ENCODE assay signal across 8 mouse cellular contexts in the genomic region with DNA sequence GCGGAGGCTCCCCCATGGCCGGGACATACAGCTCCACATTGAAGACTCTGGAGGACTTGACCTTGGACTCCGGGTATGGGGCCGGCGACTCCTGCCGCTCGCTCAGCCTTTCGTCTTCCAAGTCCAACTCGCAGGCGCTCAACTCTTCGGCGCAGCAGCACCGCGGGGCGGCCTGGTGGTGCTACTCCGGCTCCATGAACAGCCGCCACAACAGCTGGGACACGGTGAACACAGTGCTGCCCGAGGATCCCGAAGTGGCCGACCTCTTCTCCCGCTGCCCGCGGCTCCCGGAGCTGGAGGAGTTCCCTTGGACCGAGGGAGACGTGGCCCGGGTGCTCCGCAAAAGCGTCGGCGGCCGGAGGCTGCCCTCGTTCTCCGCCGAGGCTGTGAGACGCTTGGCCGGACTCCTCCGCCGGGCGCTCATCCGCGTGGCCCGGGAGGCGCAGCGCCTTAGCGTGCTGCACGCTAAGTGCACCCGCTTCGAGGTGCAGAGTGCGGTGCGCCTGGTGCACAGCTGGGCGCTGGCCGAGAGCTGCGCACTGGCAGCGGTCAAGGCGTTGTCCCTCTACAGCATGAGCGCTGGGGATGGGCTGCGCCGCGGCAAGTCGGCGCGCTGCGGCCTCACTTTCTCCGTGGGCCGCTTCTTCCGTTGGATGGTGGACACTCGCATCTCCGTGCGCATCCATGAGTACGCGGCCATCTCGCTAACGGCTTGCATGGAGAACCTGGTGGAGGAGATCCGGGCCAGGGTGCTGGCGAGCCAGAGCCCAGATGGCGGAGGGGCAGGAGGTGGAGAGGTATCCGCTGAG. TPM values are rescaled to one million over a fixed set of nuclear protein-coding genes. Genes with fewer than 3 reads are reported as not detected.
DNase-seq lines count a peak whose midpoint lies in the region; ATAC-seq lines count a peak whose summit lies in the region.

No protein-coding gene starts in this region.

- H3K4me2 ChIP-seq in embryonic facial prominence, embryonic 13.5 days, result peak overlapping the region; percentile 91
- peak overlapping the region; percentile 90 for H3K4me2 ChIP-seq in heart, embryonic 11.5 days
- H3K4me2 ChIP-seq in kidney, embryonic 14.5 days (replicated peaks; ENCODE audit: low read depth, low read length), result peak overlapping the region; percentile 98
- peak overlapping the region; percentile 97 for H3K4me2 ChIP-seq in liver, embryonic 12.5 days
- H3K4me2 ChIP-seq in stomach, embryonic 16.5 days (ENCODE audit: low read depth, low read length), result peak overlapping the region; percentile 94

- no peaks in the 10 kb centered on the region for H3K36me3 ChIP-seq in embryonic facial prominence, embryonic 13.5 days
- H3K36me3 ChIP-seq in heart, embryonic 11.5 days (ENCODE audit: control insufficient read depth, insufficient read depth, low read length), result no peaks in the 10 kb centered on the region
- H3K36me3 ChIP-seq in kidney, embryonic 14.5 days (ENCODE audit: control insufficient read depth, insufficient read depth, low read length), result no peaks in the 10 kb centered on the region
- H3K36me3 ChIP-seq in liver, embryonic 12.5 days, result no peaks in the 10 kb centered on the region
- no peaks in the 10 kb centered on the region for H3K36me3 ChIP-seq in stomach, embryonic 16.5 days (ENCODE audit: control insufficient read depth, insufficient read depth, low read length)

- H3K27me3 ChIP-seq in embryonic facial prominence, embryonic 13.5 days, result peaks cover 16% of the 10 kb centered on the region; the same call in 1 of the 2 replicates
- no peaks in the 10 kb centered on the region for H3K27me3 ChIP-seq in heart, embryonic 11.5 days (ENCODE audit: control insufficient read depth, insufficient read depth, low read length)
- H3K27me3 ChIP-seq in kidney, embryonic 14.5 days (ENCODE audit: control insufficient read depth, insufficient read depth, low read length), result peaks cover 4% of the 10 kb centered on the region; the same call in 1 of the 2 replicates
- peaks cover 79% of the 10 kb centered on the region for H3K27me3 ChIP-seq in liver, embryonic 12.5 days (replicated peaks)
- no peaks in the 10 kb centered on the region for H3K27me3 ChIP-seq in stomach, embryonic 16.5 days (ENCODE audit: control insufficient read depth, insufficient read depth, low read length)

- peak; percentile 71 for DNase-seq in 3134 (ENCODE audit: extremely low read depth, insufficient read length, low spot score)
- DNase-seq in adrenal gland, postnatal 10 days, result peak; percentile 73
- DNase-seq in naive thymus-derived CD4-positive, alpha-beta T cell, adult 2 months (ENCODE audit: low read depth), result peak; percentile 62

- H3K4me3 ChIP-seq in embryonic facial prominence, embryonic 13.5 days, result peak overlapping the region; percentile 82
- H3K4me3 ChIP-seq in heart, embryonic 11.5 days (ENCODE audit: low read depth, low read length), result peak overlapping the region; percentile 89
- H3K4me3 ChIP-seq in kidney, embryonic 14.5 days (ENCODE audit: low read length), result peak overlapping the region; percentile 69
- H3K4me3 ChIP-seq in liver, embryonic 12.5 days, result peak overlapping the region; percentile 66
- H3K4me3 ChIP-seq in stomach, embryonic 16.5 days (replicated peaks; ENCODE audit: low read length), result peak overlapping the region; percentile 65

- under 1% methylated on average over 78 of the region's 79 CpGs for WGBS in embryonic facial prominence, embryonic 13.5 days
- WGBS in heart, embryonic 11.5 days (ENCODE audit: insufficient replicate concordance), result under 1% methylated on average over 77 of the region's 79 CpGs
- under 1% methylated on average over 71 of the region's 79 CpGs for WGBS in kidney, embryonic 14.5 days
- WGBS in liver, embryonic 12.5 days (ENCODE audit: insufficient replicate concordance), result 2% methylated on average over 79 of the region's 79 CpGs
- under 1% methylated on average over 79 of the region's 79 CpGs for WGBS in stomach, embryonic 16.5 days

- peak; percentile 21 for ATAC-seq in embryonic facial prominence, embryonic 13.5 days (ENCODE audit: insufficient number of reproducible peaks, insufficient read depth, low FRiP score, low TSS enrichment, low read depth)
- ATAC-seq in heart, embryonic 11.5 days (replicated peaks; ENCODE audit: insufficient number of reproducible peaks, low FRiP score, low TSS enrichment), result peak; percentile 14; the same call in 1 of the 2 replicates
- peak; percentile 44 for ATAC-seq in kidney, embryonic 14.5 days (ENCODE audit: low FRiP score, low TSS enrichment)
- no peak; the same call in none of the 2 replicates for ATAC-seq in liver, embryonic 12.5 days
- peak; percentile 39; the same call in 1 of the 2 replicates for ATAC-seq in stomach, embryonic 16.5 days (ENCODE audit: insufficient read depth, low FRiP score)

- peak overlapping the region; percentile 87 for H3K9ac ChIP-seq in embryonic facial prominence, embryonic 13.5 days
- peak overlapping the region; percentile 91 for H3K9ac ChIP-seq in heart, embryonic 11.5 days (ENCODE audit: low read depth, low read length)
- peak overlapping the region; percentile 75 for H3K9ac ChIP-seq in kidney, embryonic 14.5 days (ENCODE audit: low read depth, low read length)
- H3K9ac ChIP-seq in liver, embryonic 12.5 days, result peak overlapping the region; percentile 71
- peak overlapping the region; percentile 73 for H3K9ac ChIP-seq in stomach, embryonic 16.5 days (ENCODE audit: low read length)

- H3K27ac ChIP-seq in embryonic facial prominence, embryonic 13.5 days, result peak overlapping the region; percentile 93
- H3K27ac ChIP-seq in heart, embryonic 11.5 days (ENCODE audit: low read depth, low read length), result peak overlapping the region; percentile 90
- H3K27ac ChIP-seq in kidney, embryonic 14.5 days (ENCODE audit: low read depth, low read length), result peak overlapping the region; percentile 80
- H3K27ac ChIP-seq in liver, embryonic 12.5 days, result peak overlapping the region; percentile 82
- peak overlapping the region; percentile 87 for H3K27ac ChIP-seq in stomach, embryonic 16.5 days (ENCODE audit: low read length)

- no peaks in the 10 kb centered on the region for H3K9me3 ChIP-seq in embryonic facial prominence, embryonic 13.5 days
- no peaks in the 10 kb centered on the region for H3K9me3 ChIP-seq in heart, embryonic 11.5 days (replicated peaks; ENCODE audit: control insufficient read depth, low read length)
- H3K9me3 ChIP-seq in kidney, embryonic 14.5 days (ENCODE audit: control insufficient read depth, low read length), result no peaks in the 10 kb centered on the region
- H3K9me3 ChIP-seq in liver, embryonic 12.5 days (replicated peaks), result no peaks in the 10 kb centered on the region
- H3K9me3 ChIP-seq in stomach, embryonic 16.5 days (replicated peaks; ENCODE audit: control insufficient read depth, low read length), result no peaks in the 10 kb centered on the region

- peaks cover 55% of the 10 kb centered on the region for H3K4me1 ChIP-seq in embryonic facial prominence, embryonic 13.5 days
- peaks cover 25% of the 10 kb centered on the region for H3K4me1 ChIP-seq in heart, embryonic 11.5 days (ENCODE audit: control insufficient read depth, insufficient read depth, low read length)
- H3K4me1 ChIP-seq in kidney, embryonic 14.5 days (ENCODE audit: control insufficient read depth, insufficient read depth, low read length), result peaks cover 32% of the 10 kb centered on the region
- peaks cover 57% of the 10 kb centered on the region for H3K4me1 ChIP-seq in liver, embryonic 12.5 days
- peaks cover 18% of the 10 kb centered on the region for H3K4me1 ChIP-seq in stomach, embryonic 16.5 days (ENCODE audit: control insufficient read depth, insufficient read depth, low read length)

RNA-seq across cellular contexts. Expression of a gene that starts 0.8 kb away (rescaled TPM):
- 10 to 100 TPM; 10.7 to 12.3 TPM for total RNA-seq in adrenal gland, postnatal 10 days (2021)
- 17.4 and 19.7 TPM in 2 replicates for polyA plus RNA-seq in embryonic facial prominence, embryonic 13.5 days (2015; fragmentation: Nextera tagmentation; extraction: Ambion mirVana)
- 15.6 and 20.6 TPM in 2 replicates for polyA plus RNA-seq in heart, embryonic 11.5 days (2014; fragmentation: Nextera tagmentation; extraction: Ambion mirVana)
- polyA plus RNA-seq in kidney, embryonic 14.5 days (2014; fragmentation: Nextera tagmentation; extraction: Ambion mirVana), result 4.9 and 7.6 TPM in 2 replicates
- 4.1 and 4.5 TPM in 2 replicates for polyA plus RNA-seq in liver, embryonic 12.5 days (2016; fragmentation: Nextera tagmentation; extraction: Ambion mirVana)
- polyA plus RNA-seq in stomach, embryonic 16.5 days (2015; fragmentation: Nextera tagmentation; extraction: Ambion mirVana), result 4.8 and 5.3 TPM in 2 replicates
